Mouse (Mus musculus): ENCODE measurements around the gene Ctf1. TPM values are rescaled to one million over a fixed set of nuclear protein-coding genes. Genes with fewer than 3 reads are reported as not detected.

Gene Ctf1
- not detected for polyA plus RNA-seq (2017; shearing (Covaris generic))

GRCm38 (mm10) chr7:127712461-127713385, at the start of gene Ctf1:
Gene Ctf1, plus strand, starts transcription at chr7:127712736.

GRCm38 (mm10) chr7:127708207-127709078, 4.1 kb upstream of the Ctf1 start, which contains the start of gene Bcl7c:
Gene Bcl7c, minus strand, starts transcription at chr7:127708933.

GRCm38 (mm10) chr7:127732066-127732465, 19.5 kb downstream of the Ctf1 start, which contains the start of gene Ctf2:
Gene Ctf2, minus strand, starts transcription at chr7:127732166.

GRCm38 (mm10) chr7:127744366-127745045, 32.0 kb downstream of the Ctf1 start, which contains the start of gene Fbxl19:
Gene Fbxl19, plus strand, starts transcription at chr7:127744543.

Other genes starting within 250 kb of the Ctf1 start
- 15.9 TPM for gene Fbrs, start 233.5 kb upstream of the Ctf1 start, polyA plus RNA-seq (2017; shearing (Covaris generic))
- gene Srcap, start 200.8 kb upstream of the Ctf1 start, polyA plus RNA-seq (2017; shearing (Covaris generic)), result 92.2 TPM
- 5.2 TPM for gene Gm42715, start 193.2 kb upstream of the Ctf1 start, polyA plus RNA-seq (2017; shearing (Covaris generic))
- gene Tmem265, start 151.3 kb upstream of the Ctf1 start, polyA plus RNA-seq (2017; shearing (Covaris generic)), result 10.2 TPM
- gene Phkg2, start 139.4 kb upstream of the Ctf1 start, polyA plus RNA-seq (2017; shearing (Covaris generic)), result 113 TPM
- gene Ccdc189, start 124.1 kb upstream of the Ctf1 start, polyA plus RNA-seq (2017; shearing (Covaris generic)), result 0.46 TPM
- 137 TPM for gene Rnf40, start 124.0 kb upstream of the Ctf1 start, polyA plus RNA-seq (2017; shearing (Covaris generic))
- gene Zfp629, start 96.9 kb upstream of the Ctf1 start, polyA plus RNA-seq (2017; shearing (Covaris generic)), result 0.85 TPM
- gene Bcl7c, start 3.8 kb upstream of the Ctf1 start, polyA plus RNA-seq (2017; shearing (Covaris generic)), result 35.3 TPM
- gene Ctf2, start 19.4 kb downstream of the Ctf1 start, polyA plus RNA-seq (2017; shearing (Covaris generic)), result not detected
- 0.65 TPM for gene Fbxl19, start 31.8 kb downstream of the Ctf1 start, polyA plus RNA-seq (2017; shearing (Covaris generic))
- gene Orai3, start 57.1 kb downstream of the Ctf1 start, polyA plus RNA-seq (2017; shearing (Covaris generic)), result 3.5 TPM
- 4.3 TPM for gene Setd1a, start 63.9 kb downstream of the Ctf1 start, polyA plus RNA-seq (2017; shearing (Covaris generic))
- gene Gm49388, start 72.9 kb downstream of the Ctf1 start, polyA plus RNA-seq (2017; shearing (Covaris generic)), result not detected
- 0.75 TPM for gene Hsd3b7, start 87.9 kb downstream of the Ctf1 start, polyA plus RNA-seq (2017; shearing (Covaris generic))
- gene Stx4a, start 111.6 kb downstream of the Ctf1 start, polyA plus RNA-seq (2017; shearing (Covaris generic)), result 122 TPM
- not detected for gene Stx1b, start 111.8 kb downstream of the Ctf1 start, polyA plus RNA-seq (2017; shearing (Covaris generic))
- 30.0 TPM for gene Zfp646, start 163.5 kb downstream of the Ctf1 start, polyA plus RNA-seq (2017; shearing (Covaris generic))
- gene Zfp668, start 164.1 kb downstream of the Ctf1 start, polyA plus RNA-seq (2017; shearing (Covaris generic)), result 13.1 TPM
- 0.73 TPM for gene Prss53, start 178.2 kb downstream of the Ctf1 start, polyA plus RNA-seq (2017; shearing (Covaris generic))
- gene Gm21974, start 182.7 kb downstream of the Ctf1 start, polyA plus RNA-seq (2017; shearing (Covaris generic)), result not detected
- gene Vkorc1, start 182.9 kb downstream of the Ctf1 start, polyA plus RNA-seq (2017; shearing (Covaris generic)), result 33.6 TPM
- 37.3 TPM for gene Bckdk, start 191.3 kb downstream of the Ctf1 start, polyA plus RNA-seq (2017; shearing (Covaris generic))
- 39.5 TPM for gene Kat8, start 199.8 kb downstream of the Ctf1 start, polyA plus RNA-seq (2017; shearing (Covaris generic))
- gene Prss8, start 217.4 kb downstream of the Ctf1 start, polyA plus RNA-seq (2017; shearing (Covaris generic)), result not detected
- gene Prss36, start 234.0 kb downstream of the Ctf1 start, polyA plus RNA-seq (2017; shearing (Covaris generic)), result 1.7 TPM

All from naive thymus-derived CD4-positive, alpha-beta T cell, adult 5 months (primary cell).